Comparison of ENCODE assay signal across 29 mouse cellular contexts in genomic region chr1:193671046-193671445, GRCm38 (mm10).
DNase-seq lines count a peak whose midpoint lies in the region; ATAC-seq and TF ChIP-seq lines count a peak whose summit lies in the region.
"Had no signal": no experiment of that assay in that cellular context is flagged by ENCODE, and none has a peak within 500 bp of the region (broad histone marks: within the 10 kb centered on the region; RNA-seq: fewer than 3 reads in every experiment).

No protein-coding gene starts in this region.

- peak; percentile 59 for ATAC-seq in frontal cortex, adult (ENCODE audit: low TSS enrichment)
- ATAC-seq in forebrain, postnatal 0 days, result peak; percentile 27; the same call in 1 of the 2 replicates
- no peak for ATAC-seq in megakaryocyte-erythroid progenitor cell, adult 5-6 weeks (replicated peaks; ENCODE audit: low FRiP score, low TSS enrichment, poor library complexity, severe bottlenecking)
- ATAC-seq: inflammation-experienced regulatory T-cells, adult 6 months; Patski had no signal

- H3K4me3 ChIP-seq in left cerebral cortex, adult 2 months, result no peak overlapping the region
- H3K4me3 ChIP-seq in forebrain, postnatal 0 days (ENCODE audit: low read depth, low read length), result no peak overlapping the region
- H3K4me3 ChIP-seq: embryonic facial prominence, embryonic 10.5 days; embryonic facial prominence, embryonic 15.5 days; heart, adult 2 months; heart, embryonic 12.5 days; hindbrain, embryonic 15.5 days; kidney, embryonic 15.5 days had no signal

- H3K27ac ChIP-seq in left cerebral cortex, adult 2 months, result peak overlapping the region; percentile 44; the same call in 1 of the 2 replicates
- 0 out of 2 replicates have a peak overlapping the region, but pooled peaks have one; percentile 45 for H3K27ac ChIP-seq in forebrain, postnatal 0 days (ENCODE audit: low read depth, low read length)
- H3K27ac ChIP-seq: embryonic facial prominence, embryonic 10.5 days; embryonic facial prominence, embryonic 15.5 days; heart, adult 2 months; hindbrain, embryonic 15.5 days; kidney, embryonic 15.5 days; liver, embryonic 14.5 days; macrophage; stomach, postnatal 0 days had no signal

- 0 out of 2 replicates have a peak, but pooled peaks cover 4% of the 10 kb centered on the region for H3K4me1 ChIP-seq in forebrain, postnatal 0 days (ENCODE audit: insufficient read depth)

- no peaks in the 10 kb centered on the region for H3K27me3 ChIP-seq in forebrain, postnatal 0 days (ENCODE audit: insufficient read depth, low read length)
- H3K27me3 ChIP-seq: embryonic facial prominence, embryonic 15.5 days; heart, embryonic 12.5 days; hindbrain, embryonic 15.5 days; kidney, embryonic 15.5 days; Patski had no signal

- H3K9ac ChIP-seq in forebrain, postnatal 0 days, result no peak overlapping the region
- H3K9ac ChIP-seq: embryonic facial prominence, embryonic 15.5 days; heart, embryonic 12.5 days; hindbrain, embryonic 15.5 days; kidney, embryonic 15.5 days; liver, embryonic 14.5 days had no signal

- intact Hi-C loops in left cerebral cortex, adult 2 months (cut with DNase I), result no loop called here

- TF ChIP-seq POLR2A in brain, embryonic 14.5 days (IDR thresholded peaks at IDR 0.05; ENCODE audit: borderline replicate concordance, extremely low read depth, insufficient read depth, insufficient read length, poor library complexity, severe bottlenecking), result no peak

- WGBS in forebrain, postnatal 0 days, result 63% methylated on average over 1 of the region's 1 CpGs

- no peak for DNase-seq in frontal cortex, postnatal 10 days (ENCODE audit: low spot score in 2 of 2)
- DNase-seq in left cerebral cortex, adult 2 months (ENCODE audit: extremely low spot score in 1 of 2, low spot score in 2 of 2), result no peak
- no peak for DNase-seq in left cerebral cortex, adult 11 months (ENCODE audit: low spot score)
- peak; percentile 56 for DNase-seq in brain, embryonic 14.5 days (ENCODE audit: low read depth)
- DNase-seq in forebrain, postnatal 0 days, result peak; percentile 76
- no peak for DNase-seq in cerebellum, postnatal 4 days (ENCODE audit: low spot score in 2 of 2)
- DNase-seq: adrenal gland, postnatal 14 days; heart, adult 2 months; heart, postnatal 4 days; kidney, adult 11 months; kidney, postnatal 25 days; liver; lung, adult 2 months; lung, postnatal 10 days; spleen, adult 18-20 months; thymus, adult 2 months; thymus, postnatal 4 days had no signal

- H3K4me2 ChIP-seq in forebrain, postnatal 0 days (ENCODE audit: low read depth), result no peak overlapping the region
- H3K4me2 ChIP-seq: embryonic facial prominence, embryonic 15.5 days; heart, embryonic 12.5 days; hindbrain, embryonic 15.5 days; kidney, embryonic 15.5 days had no signal

- TF ChIP-seq CTCF in left cerebral cortex, adult 2 months (IDR thresholded peaks at IDR 0.05), result no peak
- TF ChIP-seq CTCF in brain, embryonic 14.5 days (IDR thresholded peaks at IDR 0.05; ENCODE audit: borderline replicate concordance, extremely low read depth, insufficient read depth, insufficient read length), result no peak
- no peak for TF ChIP-seq CTCF in forebrain, postnatal 0 days (IDR thresholded peaks at IDR 0.05; ENCODE audit: low read depth)

- H3K36me3 ChIP-seq in forebrain, postnatal 0 days (ENCODE audit: insufficient read depth), result no peaks in the 10 kb centered on the region
- H3K36me3 ChIP-seq: embryonic facial prominence, embryonic 10.5 days; embryonic facial prominence, embryonic 15.5 days; heart, embryonic 12.5 days; hindbrain, embryonic 15.5 days; kidney, embryonic 15.5 days had no signal

- no peaks in the 10 kb centered on the region for H3K9me3 ChIP-seq in forebrain, postnatal 0 days (ENCODE audit: low read length)
- H3K9me3 ChIP-seq: embryonic facial prominence, embryonic 15.5 days; heart, embryonic 12.5 days; hindbrain, embryonic 15.5 days; kidney, embryonic 15.5 days had no signal

Comparison
In these comparisons a context has a peak if more than half of its experiments do, and no peak if none do; other contexts are left out.
1. DNase-seq: peak in brain, embryonic 14.5 days (single experiment) and forebrain, postnatal 0 days (single experiment); none in frontal cortex, postnatal 10 days (0 of 2), left cerebral cortex, adult 2 months (0 of 2), left cerebral cortex, adult 11 months (single experiment) and cerebellum, postnatal 4 days (0 of 2).